Mouse (Mus musculus): ENCODE results near the gene Lime1.

Lime1 gene

GRCm38 (mm10) chr2:181391541-181391940 is 11.7 kb downstream of the Lime1 start:
- no peak for DNase-seq

- peak; percentile 72 for DNase-seq
These were observed 12.8 kb downstream of the Lime1 start for GRCm38 (mm10) chr2:181392600-181393213.

GRCm38 (mm10) chr2:181394086-181394485 is 14.2 kb downstream of the Lime1 start:
- no peak for DNase-seq

GRCm38 (mm10) chr2:181397207-181397761 is 17.4 kb downstream of the Lime1 start:
- no peak for DNase-seq

- no peak for DNase-seq
These were observed 21.6 kb downstream of the Lime1 start for GRCm38 (mm10) chr2:181401497-181401896.

GRCm38 (mm10) chr2:181403722-181404121 is 23.8 kb downstream of the Lime1 start:
- DNase-seq: no peak

GRCm38 (mm10) chr2:181409643-181410042 is 29.8 kb downstream of the Lime1 start:
- DNase-seq: no peak

- peak; percentile 56 for DNase-seq
These were observed 31.0 kb downstream of the Lime1 start for GRCm38 (mm10) chr2:181410760-181411473.

- no peak for DNase-seq
These were observed 33.3 kb downstream of the Lime1 start for GRCm38 (mm10) chr2:181413141-181413540.

- DNase-seq: peak; percentile 68
These were observed 36.1 kb downstream of the Lime1 start for GRCm38 (mm10) chr2:181415945-181416344.

DNA sequence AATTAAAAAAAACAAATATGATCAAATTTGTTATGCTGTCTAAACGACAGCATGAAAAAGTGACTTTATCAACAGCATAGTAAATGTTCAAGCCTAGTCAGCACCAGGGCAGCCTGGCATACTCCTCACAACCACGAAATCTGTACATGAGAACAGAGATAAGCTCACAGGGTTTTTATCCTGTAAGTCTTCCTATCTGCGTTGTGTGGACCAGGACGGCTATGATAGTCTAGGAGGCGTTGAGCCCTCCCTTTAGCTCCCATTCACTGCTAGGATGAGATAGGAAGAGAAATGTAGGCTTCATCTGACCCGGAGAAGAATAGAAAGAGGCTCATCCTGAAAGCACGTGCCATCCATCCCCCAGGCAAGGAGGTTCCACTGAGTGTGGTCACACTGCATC is 39.5 kb downstream of the Lime1 start:
- no peak for DNase-seq

GRCm38 (mm10) chr2:181420426-181420825 is 40.5 kb downstream of the Lime1 start:
- DNase-seq: no peak

DNA sequence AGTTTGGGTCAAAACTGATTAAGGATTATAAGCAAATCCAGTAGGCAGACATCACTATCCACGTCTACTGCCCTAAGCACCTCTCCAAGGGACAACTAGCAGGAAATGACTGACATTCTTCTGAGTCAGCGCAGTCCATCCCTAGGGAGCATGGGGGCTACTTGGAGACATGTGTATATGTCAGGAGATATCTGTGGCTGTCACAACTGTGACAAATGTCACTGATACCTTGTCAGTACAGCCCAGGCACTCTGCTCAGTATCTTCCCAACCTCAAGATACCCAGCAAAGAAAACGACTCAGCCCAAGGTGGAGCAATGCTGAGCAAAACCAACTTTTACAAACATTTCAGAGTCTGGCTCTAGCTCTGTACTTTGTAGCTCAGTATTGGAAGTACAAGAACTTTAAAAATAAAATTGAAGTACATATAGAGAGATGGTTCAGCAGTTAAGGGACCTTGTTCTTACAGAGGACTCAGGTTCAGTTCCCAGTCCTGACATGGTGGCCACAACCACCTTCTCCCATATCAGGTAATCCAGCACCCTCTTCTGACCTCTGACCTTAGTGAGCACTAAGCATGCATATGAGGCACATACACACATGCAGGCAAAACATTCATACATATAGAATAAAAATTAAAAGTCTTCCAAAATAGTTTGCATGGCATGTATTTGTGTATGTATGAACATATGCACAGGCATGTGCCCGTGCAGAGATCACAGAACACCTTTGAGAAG is 41.2 kb downstream of the Lime1 start:
- DNase-seq: no peak

- DNase-seq: no peak
These were observed 44.0 kb downstream of the Lime1 start for GRCm38 (mm10) chr2:181423834-181424233.
